Mouse (Mus musculus) thymus, postnatal 36 days (tissue): Measurements from ENCODE around the gene Taf9.
A peak's percentile ranks its signal among the peaks of the same experiment; 100 is the strongest.

ENCODE experiments used
- DNase-seq, 2 experiments: peaks; one replicate each; pipeline ENCODE4 v3.0.0; 2022; ENCODE audit warnings: mixed read lengths in 2 of 2

Gene Taf9

DNA sequence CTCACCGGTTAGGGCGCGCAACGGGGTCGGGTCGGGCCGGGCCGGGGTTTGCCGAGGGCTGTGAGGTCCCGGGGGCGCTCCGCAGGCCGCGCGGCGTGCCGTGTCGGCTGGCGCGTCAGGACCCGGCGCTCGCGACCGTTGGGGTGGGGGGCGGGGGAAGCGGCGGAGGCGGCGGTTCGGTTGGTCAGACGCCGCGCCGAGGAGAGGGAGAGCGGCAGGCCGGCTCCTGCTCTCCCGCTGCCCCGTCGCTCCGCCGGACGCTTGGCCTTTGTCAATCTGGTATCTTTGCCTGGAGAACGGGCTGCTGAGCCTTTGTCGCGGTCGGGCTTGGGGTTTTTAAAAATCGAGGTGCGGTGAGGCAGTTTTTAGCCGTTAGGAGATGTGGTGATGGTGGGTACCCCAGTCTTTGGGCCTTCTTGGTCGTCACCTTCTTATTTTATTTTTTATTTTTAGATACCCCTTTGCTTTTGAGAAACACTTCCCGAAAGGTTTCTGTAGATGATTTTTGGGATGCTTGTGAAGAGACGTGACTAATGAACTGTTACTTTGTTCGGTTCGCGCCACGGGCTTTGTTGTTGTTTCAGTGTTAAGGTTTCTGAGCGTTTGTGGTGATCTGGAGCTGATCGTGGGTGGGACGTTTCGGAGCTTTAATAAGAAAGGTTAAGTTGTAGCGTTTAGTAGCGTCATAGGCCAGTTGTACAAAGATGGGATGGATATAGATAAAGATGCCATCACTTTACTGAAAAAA is at the start of gene Taf9:
Gene Taf9, plus strand, starts transcription at position 141 of the 748 bp plus-strand sequence.
- DNase-seq: no peak

DNA sequence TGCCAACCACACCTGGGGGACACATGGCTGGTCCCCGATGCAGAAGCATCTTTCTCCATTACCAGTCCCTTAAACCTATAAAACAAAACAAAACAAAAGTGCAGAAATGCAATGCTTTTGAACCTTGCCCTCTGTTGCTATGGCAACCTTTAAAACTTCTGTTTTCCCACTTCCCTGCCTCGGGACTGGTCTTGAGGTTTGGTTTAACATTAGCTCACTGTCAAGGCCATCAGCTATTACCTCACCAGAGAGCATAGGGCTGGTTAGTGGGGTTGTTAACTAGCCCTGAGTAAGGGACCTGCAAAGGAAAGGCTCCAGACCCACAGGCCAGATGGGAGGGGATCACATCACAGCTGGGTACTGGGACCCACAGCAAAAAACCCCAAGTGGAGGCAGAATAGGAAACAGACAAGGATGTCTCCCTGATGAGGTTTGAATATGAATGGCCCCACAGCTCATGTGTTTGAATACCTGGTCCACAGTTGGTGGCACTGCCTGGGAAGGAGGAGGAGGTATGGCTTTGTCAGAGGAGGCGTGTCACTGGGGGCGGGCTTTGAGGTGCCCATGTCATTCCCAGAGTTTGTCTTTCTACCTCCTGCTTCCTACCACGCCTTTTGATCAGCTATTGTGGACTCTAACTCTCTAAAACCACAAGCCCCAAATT is 49.0 kb upstream of the Taf9 start:
- no peak for DNase-seq

DNA sequence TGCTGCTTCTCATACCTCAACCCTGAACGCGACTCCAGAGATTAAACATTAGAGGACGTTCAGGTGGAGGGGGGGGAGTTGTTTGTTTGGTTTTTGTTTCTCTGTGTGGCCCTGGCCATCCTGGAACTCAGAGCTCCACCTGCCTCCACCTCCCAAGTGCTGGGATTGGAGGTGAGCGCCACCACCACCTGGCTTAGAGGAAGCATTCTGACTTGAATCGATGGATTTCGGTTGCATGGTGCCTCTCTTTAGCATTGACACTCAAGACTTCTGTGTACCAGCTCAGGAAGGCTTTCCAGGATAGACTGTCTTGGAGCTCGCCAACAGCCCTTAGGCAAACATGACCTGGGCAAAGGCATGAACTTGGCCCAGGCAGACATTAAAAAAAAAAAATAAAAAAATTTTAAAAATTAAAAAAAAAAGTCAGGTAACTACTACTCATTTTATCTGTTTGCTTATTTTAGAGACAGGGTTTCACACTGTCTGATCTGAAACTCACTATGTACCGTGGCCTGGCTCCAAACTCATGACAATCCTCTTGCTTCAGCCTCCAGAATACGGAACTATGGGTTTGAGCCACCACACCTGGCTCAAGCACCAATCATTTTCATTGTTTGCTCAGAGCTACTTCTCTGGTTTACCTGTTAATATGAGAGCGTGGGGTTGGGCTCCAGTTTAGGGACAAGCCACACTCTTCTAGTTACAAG is 48.2 kb upstream of the Taf9 start:
- DNase-seq: no peak

DNA sequence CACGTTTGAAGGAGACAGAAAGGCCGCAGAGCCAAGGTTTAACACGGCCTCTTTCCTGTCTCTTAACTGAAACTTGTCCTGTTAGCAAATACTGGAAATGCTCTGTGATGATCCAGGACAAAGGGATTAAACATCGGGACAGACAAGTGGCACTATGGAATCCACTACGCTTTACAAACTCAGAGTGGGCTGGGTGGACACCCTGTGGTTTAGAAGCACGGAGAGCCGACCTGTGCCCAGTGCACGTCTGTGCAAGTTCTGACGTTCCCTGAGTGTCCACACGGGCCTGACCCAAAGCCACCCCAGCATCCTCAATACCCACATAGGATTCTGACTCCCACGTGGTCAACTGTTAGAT is 47.7 kb upstream of the Taf9 start:
- no peak for DNase-seq

DNA sequence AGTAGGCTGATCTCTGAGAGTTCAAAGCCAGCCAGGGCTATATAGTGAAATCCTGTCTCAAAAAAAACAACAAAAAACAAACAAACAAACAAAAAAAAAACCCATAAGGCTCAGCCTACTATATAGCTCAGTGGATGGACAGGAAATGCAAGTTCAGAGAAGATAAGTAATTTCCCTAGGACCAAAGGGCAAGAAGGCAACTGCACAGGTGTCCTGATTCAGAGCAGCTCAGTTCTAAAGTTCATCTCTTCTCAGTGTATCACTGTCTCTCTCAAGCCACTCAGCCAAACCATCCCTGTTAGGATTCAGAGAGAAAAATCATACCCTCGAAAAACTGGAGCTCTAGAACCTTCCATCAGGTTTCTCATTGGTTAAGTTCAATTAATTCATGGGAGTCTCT is 45.5 kb upstream of the Taf9 start:
- no peak for DNase-seq

DNA sequence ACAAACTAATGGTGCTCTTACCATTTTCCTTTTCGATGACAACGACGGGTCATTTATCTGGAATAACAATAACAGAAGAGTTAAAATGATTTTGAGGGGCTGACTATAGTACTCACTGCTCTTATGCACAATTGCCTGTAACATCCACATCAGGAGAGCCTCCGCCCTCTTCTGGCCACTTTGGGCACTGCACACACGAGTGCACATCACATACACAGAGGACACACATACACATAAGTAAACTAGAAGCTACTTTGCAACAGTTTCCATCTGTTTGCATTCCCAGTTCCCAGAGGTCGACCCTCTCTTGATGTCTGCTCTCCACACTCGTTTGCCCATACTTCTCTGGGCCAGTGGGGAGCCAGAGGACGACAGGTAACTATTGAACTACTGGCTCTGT is 43.6 kb upstream of the Taf9 start:
- no peak for DNase-seq

DNA sequence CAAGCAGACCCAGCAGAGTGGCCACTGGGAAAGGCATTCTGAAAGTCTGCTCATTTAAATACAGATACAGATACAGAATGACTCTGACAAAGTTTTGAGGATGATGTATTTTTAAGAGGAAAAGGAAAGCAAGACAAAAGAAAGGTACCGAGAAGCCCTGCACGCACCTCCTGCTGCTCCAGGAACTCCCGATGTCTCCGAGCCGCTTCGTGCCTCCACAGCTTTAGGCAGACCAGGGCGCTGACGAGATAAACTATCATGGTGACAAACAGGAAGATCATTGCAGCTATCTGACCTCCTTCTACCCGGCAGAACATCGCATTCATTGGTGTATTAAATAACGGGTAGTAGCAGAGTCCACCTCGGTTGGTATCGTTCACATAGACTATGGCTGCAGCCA is 40.1 kb upstream of the Taf9 start:
- no peak for DNase-seq

DNA sequence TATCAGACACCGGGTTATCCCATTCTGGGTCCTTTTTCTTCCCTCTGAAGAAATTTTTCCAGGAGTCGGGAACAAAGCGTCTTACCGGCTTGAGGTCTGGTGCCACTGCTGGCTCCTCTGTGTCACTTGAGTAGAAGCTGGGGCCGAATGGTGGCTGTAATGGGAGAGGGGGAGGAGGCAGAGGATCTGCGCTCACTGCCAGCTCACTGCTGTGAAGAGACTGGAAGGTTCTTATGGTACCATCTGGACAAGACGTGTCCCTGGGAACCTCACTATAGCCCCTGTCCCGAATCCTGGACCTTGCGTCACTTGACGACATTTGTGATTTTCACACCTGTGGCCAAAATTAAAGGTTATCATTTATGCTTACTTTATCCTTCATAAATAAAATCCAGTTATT is 39.1 kb upstream of the Taf9 start:
- no peak for DNase-seq

DNA sequence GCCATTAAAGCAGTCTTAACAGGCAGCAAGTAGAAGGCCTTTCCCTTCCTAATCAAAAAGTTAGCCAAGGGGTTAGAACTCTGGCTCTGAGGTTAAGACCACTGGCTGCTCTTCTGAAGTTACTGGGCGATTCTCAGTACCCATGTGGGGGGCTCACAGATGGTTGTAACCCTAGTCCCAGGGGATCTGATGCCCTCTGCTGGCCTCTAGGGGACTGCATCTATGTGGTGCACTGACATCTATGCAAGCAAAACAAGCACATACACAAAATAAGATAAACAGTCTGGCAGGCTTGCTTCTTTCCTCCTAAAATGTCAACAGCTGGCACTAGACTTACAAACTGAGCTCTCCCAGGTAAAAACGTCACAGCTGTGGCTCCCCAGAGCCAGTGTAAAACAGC is 38.5 kb upstream of the Taf9 start:
- no peak for DNase-seq

DNA sequence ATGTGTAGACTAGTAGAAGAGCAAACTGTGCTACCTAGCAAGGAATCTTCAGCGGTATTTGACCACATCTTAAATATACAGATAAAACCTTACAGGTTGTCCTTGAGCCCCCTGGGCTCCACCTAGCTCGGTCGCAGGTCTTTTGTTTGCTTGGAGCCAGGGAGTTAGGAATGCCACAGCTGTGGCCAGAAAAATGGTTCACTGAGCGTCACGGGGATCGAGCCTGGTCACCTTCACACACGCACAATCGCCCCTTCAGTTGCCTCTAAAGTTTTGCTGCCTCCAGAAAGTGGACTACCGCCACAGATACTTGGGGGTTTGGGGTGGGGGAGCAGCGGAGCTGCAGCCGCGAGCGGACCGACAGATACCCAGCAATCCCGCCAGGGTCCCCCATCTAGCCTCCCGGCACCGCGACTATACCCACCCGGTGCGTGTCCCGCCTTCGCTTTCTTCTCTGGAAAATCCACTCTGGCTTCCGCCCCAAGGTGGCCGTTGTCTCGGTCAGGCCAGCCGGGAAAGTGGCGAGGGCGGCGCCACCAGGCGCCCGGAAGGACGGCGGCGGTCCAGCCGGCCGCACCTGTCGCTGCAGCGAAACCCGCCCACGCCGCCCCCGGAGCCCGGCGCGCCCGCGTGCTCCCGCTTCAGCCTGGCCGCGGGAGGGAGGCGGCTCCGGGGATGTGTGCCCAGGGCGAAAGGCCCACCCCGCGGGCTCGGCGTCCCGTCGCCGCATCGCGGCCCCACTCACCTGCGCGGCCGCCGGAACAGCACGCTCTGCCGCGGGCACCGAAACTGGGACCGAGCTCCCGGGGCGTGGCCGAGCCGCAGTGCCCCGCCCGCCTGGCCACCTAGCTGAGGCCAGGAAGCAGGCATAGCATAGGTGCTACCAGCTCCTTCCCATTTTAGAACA is 34.9 kb upstream of the Taf9 start, which contains the start of gene Marveld2:
Gene Marveld2, minus strand, starts transcription at position 791 of the 907 bp plus-strand sequence.
- DNase-seq: peak; percentile 35 to 53

DNA sequence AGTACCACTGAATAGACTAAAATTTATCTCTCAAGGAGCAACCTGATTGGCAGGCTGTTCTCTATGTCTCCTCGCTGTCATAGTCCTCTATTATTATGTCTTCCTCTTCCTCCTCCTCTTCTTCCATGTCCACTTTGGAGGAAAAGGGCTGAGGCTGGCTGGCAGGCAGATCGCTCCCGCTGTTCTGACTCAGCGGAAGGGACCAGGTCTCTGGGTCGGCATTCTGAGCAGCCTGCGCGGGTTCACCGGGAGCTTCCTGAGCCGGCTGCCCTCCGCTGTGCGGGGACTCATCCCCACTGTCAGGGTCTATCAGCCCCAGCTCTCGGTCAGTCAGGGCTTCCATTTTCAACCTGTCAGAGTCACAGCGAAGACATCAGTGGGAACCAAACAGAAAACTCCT is 33.8 kb upstream of the Taf9 start:
- no peak for DNase-seq

DNA sequence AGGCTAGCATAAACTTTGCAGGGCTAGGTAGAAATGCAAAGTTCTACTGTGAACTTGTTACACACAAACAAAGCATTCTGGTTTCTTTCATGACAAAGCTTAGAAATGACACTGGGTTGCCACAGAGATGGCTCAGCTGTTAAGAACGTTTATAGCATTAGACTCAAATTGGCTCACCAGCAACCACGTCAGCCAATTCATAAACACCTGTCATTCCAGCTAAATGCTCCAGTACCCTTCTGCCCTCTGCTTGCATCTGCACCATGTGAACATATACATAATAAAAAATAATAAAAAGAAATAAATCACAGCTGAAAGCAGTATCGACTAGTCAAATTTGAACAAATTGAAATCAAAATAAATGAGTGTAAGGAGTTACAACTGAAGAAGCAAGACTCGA is 29.1 kb upstream of the Taf9 start:
- DNase-seq: no peak

DNA sequence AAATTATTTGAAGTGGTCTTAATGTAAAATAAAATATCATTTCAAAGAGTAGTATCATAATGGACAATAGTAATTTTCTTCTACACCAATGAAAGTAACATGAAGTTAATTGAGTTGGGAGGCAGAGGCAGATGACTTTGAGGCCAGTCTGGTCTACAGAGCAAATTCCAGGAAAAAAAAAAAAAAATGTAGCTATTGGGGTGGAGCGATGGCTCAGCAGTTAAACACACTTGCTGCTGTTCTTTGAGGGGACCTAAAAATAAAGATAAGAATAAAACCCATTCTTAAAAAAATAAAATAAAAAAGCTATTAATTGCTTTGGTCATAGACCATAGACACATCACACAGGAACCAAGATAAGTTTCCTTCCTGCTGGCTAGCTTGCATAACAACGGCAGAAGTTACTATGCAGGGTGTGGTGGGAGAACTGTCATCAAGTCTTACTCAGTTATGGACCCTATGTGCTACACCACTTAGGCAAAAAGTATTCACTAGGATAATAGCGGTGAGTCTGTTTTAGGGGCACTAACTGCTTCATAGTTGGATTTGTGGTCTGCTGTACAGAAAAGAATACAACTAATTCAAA is 17.2 kb upstream of the Taf9 start:
- DNase-seq: no peak

DNA sequence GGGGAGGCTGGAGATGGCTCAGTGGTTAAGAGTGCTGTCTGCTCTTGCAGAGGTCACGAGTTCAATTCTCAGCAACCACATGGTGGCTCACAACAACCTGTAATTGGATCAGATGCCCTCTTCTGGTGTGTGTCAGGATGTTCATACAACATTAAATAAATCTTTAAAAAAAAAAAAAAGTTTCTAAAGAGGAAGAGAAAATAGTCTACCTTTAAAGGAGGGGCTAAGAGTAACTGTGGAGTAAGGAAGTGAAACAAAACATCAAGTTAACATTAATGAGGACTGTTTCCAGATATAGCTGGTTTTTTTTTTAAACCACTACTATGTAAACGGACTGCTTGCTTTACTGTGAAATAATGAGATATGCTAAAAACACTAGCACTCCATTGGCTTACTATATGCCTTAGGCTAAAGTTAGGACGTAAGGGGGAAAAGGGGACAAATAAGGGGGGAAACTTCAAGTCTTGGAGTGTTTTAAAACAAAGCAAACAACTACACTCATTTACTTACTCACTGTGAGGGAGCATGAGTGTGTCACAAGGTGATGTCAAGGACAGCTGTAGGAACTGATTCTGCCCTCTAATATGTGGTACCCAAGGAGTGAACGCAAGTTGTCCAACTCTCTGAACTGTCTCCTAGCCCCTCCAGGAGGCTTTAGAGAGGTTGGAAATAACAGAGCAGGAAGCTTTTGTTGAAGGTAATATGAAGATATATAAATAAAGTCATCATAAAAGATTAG is 8.7 kb upstream of the Taf9 start:
- DNase-seq: no peak

DNA sequence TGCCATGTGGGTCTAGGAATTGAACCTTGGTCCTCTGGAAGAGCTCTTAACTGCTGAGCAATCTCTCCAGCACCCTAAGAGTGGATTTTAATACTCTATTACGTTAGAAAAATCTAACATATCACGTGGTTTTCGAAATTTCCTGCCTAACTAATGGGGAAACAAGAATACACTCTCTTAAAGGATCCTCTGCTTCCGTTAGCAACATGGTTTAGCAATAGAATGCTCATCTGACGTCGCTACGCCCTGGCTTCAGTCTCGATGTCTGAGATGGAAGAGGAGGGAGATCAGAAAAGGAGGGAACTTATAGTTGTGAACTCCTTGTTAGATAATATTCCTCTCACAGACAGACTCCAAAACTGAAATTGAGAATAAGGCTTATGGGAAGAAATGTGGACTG is 3.2 kb upstream of the Taf9 start:
- no peak for DNase-seq

DNA sequence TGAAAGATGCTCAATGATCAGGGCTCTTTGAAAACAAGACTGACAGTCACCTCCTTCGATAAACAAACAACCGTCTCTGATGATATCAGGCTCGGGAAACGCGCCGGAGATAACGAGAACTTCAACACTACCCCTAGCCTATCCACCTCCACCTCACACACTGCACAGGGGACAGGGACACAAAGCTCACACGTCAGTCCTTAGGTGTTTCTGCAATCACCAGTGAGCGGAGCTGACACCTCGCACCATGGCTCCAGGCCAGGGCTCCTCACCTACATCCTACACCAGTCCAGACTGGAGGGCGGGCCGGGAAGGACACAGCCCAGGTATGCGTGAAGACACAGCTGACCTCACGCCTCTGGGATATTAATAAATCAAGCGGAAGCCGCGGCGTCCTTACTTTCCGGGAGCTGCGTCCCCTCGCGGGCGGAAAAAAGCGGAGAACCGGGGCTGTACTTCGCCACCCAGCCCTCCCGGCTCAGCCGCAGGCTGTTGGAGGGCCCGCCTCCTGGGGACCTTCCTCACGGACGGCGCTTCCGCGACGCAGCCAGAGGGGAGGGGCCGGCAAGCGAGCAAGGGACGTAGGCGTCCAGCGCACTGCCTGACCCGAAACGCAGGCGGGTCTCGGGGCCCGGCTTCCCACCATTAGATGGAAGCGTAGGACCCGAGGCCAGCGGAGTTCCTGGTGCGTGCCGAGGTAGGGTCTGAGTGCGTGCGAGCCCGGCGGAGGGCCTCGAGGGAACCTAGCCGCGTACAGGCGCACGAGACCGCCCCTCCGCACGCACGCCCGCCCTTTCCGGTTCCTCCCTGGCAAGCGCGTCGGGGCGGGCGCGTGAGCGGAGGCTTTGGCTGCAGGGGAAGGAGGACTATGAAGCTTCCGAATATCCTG is 585 bp upstream of the Taf9 start, which contains the start of the genes Ak6 and Rad17:
Gene Ak6, plus strand, starts transcription at position 430 of the 889 bp plus-strand sequence.
Gene Rad17, minus strand, starts transcription at position 502 of the 889 bp plus-strand sequence.
- DNase-seq: peak; percentile 94 to 96

DNA sequence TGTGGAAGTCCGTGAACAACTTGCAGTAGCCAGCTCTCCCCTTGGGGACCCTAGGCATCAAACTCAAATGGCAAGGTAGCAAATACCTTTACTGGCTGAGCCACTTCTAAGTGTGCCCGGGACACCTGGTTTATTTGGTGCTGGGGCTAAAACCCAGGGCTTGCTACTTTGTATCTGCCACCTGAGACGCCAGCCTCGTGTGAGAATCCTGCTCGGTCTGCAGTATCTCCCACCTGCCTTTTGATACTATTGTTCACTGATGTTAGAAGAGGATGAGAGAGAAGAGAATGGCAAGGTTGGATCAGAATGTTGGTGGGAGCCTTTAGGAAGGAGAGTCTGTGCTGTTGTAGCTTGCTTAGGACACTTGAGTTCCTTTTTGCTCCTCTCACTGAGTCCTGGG is 6.7 kb downstream of the Taf9 start:
- DNase-seq: no peak

DNA sequence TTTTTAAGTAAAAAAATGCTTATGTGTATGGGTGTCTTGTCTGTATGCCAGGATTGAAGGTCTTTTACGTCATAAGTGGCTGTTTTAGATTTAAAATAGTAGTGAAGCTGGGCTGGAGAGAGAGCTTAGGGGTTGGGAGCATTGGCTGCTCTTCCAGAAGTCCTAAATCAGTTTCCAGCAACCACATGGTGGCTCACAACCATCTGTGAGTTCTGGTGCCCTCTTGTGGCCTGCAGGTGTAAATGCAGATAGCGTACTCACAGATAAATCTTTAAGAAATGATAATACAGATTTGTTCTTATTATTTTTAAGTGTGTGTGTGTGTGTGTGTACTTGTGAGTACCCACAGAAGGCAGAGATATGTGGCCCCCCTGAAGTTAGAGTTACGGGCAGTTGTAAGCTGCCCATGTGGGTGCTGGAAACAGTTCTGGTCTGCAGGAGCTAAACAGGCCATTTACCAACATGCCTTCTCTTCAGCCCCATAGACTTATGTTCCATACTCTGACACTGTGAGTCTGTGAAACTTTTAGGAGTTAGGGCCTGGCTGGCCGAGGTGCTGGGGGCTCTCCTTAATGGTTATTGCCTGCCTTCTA is 8.6 kb downstream of the Taf9 start:
- DNase-seq: peak; percentile 25 to 36

DNA sequence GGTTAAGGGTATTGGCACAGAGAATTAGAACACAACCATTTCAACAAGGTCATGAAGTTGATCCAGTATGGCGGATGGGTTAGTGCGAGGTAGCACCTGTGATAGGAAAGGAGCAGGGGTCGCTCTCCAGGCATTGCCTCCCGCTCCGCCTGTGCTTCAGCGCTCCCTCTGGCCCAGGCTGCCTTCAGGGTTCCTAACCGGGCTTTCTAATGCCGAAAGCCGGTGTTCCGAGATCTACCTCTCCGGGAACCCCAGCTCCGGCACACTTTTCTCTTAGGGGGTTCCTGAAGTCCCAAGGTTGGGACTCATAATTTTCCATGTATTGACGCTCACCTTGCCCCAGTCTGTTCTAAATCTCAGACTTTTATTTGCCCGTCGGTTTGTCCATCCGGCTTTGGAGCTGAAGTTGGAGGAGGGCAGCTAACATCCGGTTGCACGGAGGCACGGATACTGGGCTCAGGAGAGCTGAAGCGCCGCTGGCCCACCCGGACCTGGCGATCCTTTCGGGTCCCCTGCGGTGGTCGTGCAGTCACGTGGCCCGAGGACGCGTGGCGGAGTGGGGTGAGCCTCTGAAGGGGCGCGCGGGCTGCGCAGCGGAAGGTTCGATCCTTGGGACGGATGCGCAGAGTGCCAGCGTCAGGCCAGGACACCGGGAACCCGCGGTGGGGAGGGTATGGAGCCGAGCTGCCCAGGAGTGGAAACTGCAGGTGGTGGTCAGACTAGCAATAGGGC is 18.1 kb downstream of the Taf9 start, which contains the start of gene Ccdc125:
Gene Ccdc125, plus strand, starts transcription at position 427 of the 732 bp plus-strand sequence.
- DNase-seq: peak; percentile 38 to 42
